Mouse (Mus musculus): ENCODE results near the gene Kansl1. TPM values are rescaled to one million over a fixed set of nuclear protein-coding genes. Genes with fewer than 3 reads are reported as not detected.
A peak's percentile ranks its signal among the peaks of the same experiment; 100 is the strongest.

Kansl1 gene
- polyA plus RNA-seq, 1 experiment = 37.9 TPM

DNA sequence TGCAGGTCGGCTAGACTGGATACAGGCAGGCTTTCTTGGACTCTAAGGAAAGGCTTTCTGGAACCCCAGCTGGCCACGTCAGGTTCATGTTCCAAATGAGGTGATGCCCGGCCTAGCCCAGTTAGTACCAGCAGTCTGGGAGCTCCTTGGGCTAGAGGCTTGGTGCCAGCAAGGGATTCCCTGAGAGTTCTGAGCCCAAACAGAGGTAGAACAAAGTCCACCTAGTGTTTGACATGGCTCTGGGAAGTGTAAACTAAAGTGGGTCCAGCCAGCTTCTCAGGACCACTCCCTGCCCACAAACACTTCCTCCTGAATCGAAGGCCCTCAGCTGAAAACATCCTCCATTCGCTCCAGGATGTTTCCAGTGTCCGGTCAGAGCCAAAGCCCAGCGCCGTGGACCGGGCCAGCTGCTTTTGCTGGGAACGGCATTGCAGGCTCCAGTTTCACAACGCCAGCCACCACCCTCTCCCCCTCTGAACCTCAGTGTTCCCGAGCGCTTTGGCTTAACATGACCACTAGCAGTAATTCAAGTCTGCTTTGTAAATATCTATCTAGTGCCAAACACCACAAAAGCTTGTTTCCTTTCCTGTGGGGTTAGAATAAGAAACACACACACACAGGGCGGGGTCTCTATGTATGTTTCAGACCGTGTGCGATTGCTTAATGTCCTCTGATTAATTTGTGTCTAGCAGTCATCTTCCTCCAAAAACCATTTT is 151.8 kb downstream of the Kansl1 start:
- H3K27ac ChIP-seq (ENCODE audit: insufficient read depth, low read depth, low read length) = peak overlapping the region; percentile 38
- peak overlapping the region; percentile 4; the same call in 1 of the 2 replicates for H3K4me3 ChIP-seq (ENCODE audit: insufficient read depth, low read length)
- TF ChIP-seq POLR2A (IDR thresholded peaks at IDR 0.05; ENCODE audit: borderline replicate concordance, low read depth, low read length) = no peak
- peak; percentile 22; the same call in 1 of the 2 replicates for TF ChIP-seq CTCF (IDR thresholded peaks at IDR 0.05; ENCODE audit: low read depth, low read length)
- H3K4me1 ChIP-seq (ENCODE audit: control insufficient read depth, insufficient read depth, low read length) = peaks cover 21% of the 10 kb centered on the region

DNA sequence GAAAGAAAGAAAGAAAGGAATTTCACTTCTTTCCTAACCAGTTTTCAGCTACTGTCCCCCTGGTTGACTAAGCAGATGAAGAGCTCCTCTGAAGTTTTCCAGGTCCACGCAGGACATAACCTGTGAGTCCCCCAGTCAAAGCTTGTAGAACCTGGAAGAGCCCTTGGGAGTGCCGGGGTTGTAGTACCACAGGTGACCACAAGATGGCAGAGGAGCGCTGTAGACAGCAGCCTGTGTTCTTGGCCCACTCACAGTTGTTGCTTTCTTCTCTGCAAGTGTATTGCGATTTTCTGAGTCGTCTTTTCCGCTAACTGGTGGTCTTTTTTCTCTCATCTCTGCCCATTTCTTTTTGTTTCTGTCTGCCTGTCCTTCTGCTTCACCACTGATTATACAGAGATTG is 153.0 kb downstream of the Kansl1 start:
- H3K4me3 ChIP-seq (ENCODE audit: insufficient read depth, low read length) = no peak overlapping the region
- no peak overlapping the region for H3K27ac ChIP-seq (ENCODE audit: insufficient read depth, low read depth, low read length)
- peaks cover 21% of the 10 kb centered on the region for H3K4me1 ChIP-seq (ENCODE audit: control insufficient read depth, insufficient read depth, low read length)
- TF ChIP-seq POLR2A (IDR thresholded peaks at IDR 0.05; ENCODE audit: borderline replicate concordance, low read depth, low read length) = no peak
- TF ChIP-seq CTCF (IDR thresholded peaks at IDR 0.05; ENCODE audit: low read depth, low read length) = peak; percentile 81

DNA sequence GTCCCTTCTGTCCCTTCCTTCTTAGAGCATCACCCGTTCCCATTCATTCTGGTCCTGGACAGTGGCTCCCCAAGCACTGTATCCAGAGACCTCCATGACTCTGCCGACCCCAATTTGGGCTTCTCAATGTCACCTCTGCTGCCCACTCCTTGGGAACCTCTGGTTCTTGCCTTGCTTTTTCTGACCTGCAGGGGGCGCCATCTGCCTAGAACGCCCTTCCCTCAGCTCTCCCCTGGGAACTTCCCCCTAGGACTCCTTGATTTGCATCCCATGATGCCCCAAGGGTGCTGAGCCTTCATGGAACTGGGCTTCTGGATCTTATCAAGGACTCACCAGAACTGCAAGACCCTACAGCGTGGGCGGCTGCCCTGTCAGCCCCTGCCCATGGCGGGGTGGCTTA is 157.0 kb downstream of the Kansl1 start:
- H3K4me3 ChIP-seq (ENCODE audit: insufficient read depth, low read length) = no peak overlapping the region
- TF ChIP-seq POLR2A (IDR thresholded peaks at IDR 0.05; ENCODE audit: borderline replicate concordance, low read depth, low read length) (no peak), CTCF (IDR thresholded peaks at IDR 0.05; ENCODE audit: low read depth, low read length) (peak; percentile 72)

DNA sequence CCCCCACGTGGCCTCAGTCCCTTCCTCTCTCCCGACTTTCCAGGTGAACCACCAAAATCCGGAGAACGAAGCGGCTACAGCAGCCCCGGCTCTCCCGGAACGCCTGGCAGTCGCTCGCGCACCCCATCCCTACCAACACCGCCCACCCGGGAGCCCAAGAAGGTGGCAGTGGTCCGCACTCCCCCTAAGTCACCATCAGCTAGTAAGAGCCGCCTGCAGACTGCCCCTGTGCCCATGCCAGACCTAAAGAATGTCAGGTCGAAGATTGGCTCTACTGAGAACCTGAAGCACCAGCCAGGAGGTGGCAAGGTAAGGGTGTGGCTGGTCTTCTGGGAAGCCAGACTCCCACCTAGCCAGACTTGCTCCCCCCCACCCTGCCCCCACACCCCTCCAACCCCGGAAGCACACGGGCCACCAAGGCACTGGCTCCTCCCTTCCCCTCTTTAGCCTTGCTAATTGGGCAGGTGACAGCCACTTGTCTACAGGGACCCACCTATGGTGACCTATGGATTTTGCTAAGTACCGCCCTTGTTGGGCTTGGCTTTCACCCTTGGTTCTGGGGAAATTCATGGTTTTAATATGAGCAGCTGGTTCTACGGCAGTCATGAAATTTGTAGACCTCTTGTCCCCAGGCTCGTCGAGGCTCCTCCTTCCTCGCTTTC is 158.3 kb downstream of the Kansl1 start:
- Histone ChIP-seq H3K4me3 (ENCODE audit: insufficient read depth, low read length) (no peak overlapping the region), H3K4me1 (ENCODE audit: control insufficient read depth, insufficient read depth, low read length) (no peaks in the 10 kb centered on the region), H3K27ac (ENCODE audit: insufficient read depth, low read depth, low read length) (no peak overlapping the region)
- TF ChIP-seq POLR2A (IDR thresholded peaks at IDR 0.05; ENCODE audit: borderline replicate concordance, low read depth, low read length) = no peak
- TF ChIP-seq CTCF (IDR thresholded peaks at IDR 0.05; ENCODE audit: low read depth, low read length) = no peak

More for the DNA sequence above, 157.0 kb downstream of the Kansl1 start:
- Histone ChIP-seq H3K27ac (ENCODE audit: insufficient read depth, low read depth, low read length) (no peak overlapping the region), H3K4me1 (ENCODE audit: control insufficient read depth, insufficient read depth, low read length) (peaks cover 1% of the 10 kb centered on the region)

DNA sequence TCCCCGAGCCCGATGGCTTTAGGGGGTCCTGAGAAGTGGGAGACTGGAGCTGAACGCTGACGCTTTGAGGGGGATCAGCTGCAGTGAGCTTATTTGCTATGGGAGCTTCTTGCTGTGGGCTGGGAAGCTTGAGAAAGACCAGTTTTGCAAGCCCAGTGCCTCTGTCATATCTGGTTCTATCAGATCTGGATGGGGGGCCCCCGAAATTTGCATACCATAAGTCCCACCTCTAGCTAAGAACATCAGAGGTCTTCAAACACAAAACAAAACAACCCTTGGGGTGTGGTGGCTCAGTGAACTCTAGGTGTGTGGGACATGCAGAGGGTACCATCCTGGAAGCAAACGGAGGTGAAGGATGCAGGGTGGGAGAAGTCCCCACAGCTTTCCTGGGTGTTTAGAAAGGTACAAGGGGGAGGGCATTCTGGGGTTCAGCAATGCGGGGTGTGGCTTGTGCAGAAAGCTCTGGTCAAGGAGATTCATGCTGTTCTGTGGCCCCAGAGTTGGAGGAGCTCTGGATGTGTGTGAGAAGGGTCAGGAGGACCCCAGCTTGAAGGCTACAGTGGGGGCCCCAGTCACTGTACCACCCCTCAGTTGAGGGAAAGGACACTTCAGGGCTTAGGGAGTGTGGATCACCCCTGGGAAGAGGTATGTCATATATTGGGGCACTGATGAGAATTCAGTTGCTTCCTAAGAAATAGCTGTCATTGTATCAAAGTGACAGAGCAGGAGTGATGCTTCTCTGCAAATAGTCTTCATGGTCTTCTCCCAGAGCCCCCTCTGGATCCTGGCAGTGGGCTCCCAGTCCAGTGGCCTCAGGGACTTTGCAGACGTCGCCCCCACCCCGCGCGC is 159.1 kb downstream of the Kansl1 start:
- Histone ChIP-seq H3K4me1 (ENCODE audit: control insufficient read depth, insufficient read depth, low read length) (no peaks in the 10 kb centered on the region), H3K4me3 (ENCODE audit: insufficient read depth, low read length) (no peak overlapping the region), H3K27ac (ENCODE audit: insufficient read depth, low read depth, low read length) (no peak overlapping the region)
- no peak for TF ChIP-seq CTCF (IDR thresholded peaks at IDR 0.05; ENCODE audit: low read depth, low read length)

DNA sequence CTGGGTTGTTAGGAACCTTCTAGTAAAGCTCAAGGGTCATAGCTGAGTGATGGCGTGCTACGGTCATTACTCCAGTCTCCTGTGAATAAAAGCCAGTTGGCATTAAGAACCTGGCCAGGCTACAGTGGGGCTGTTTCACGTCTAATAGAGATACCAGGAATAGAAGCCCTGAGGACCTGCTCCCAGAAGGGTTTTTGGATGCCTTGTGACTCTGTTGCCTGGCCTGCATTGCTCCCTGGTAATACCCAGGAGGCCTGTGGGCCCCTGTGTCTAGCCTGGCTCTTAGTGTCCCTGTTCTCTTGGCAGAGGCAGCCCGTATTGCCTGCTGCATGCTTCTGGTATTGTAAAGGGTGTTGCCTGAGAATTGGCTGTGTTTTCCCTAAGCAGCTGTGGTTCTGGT is 161.5 kb downstream of the Kansl1 start:
- Histone ChIP-seq H3K4me3 (ENCODE audit: insufficient read depth, low read length) (no peak overlapping the region), H3K4me1 (ENCODE audit: control insufficient read depth, insufficient read depth, low read length) (no peaks in the 10 kb centered on the region), H3K27ac (ENCODE audit: insufficient read depth, low read depth, low read length) (no peak overlapping the region)
- no peak for TF ChIP-seq POLR2A (IDR thresholded peaks at IDR 0.05; ENCODE audit: borderline replicate concordance, low read depth, low read length)
- no peak for TF ChIP-seq CTCF (IDR thresholded peaks at IDR 0.05; ENCODE audit: low read depth, low read length)

DNA sequence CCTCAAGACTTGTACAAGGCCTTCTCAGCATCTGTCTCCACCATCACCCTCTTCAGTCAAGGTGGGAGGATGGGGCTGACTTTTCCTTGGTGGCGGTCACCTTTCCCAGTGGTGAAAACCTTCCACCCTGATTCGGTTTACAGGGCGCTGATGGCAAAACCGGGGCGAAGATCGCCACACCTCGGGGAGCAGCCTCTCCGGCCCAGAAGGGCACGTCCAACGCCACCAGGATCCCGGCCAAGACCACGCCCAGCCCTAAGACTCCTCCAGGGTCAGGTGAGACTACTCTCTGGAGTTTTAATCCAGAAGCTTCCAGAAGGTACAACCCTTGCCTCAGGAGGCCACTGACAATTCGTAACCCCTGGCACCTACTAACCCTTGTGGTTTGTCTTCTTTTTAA is 162.2 kb downstream of the Kansl1 start:
- TF ChIP-seq CTCF (IDR thresholded peaks at IDR 0.05; ENCODE audit: low read depth, low read length) = no peak
- no peak for TF ChIP-seq POLR2A (IDR thresholded peaks at IDR 0.05; ENCODE audit: borderline replicate concordance, low read depth, low read length)
- H3K4me3 ChIP-seq (ENCODE audit: insufficient read depth, low read length) = no peak overlapping the region
- H3K4me1 ChIP-seq (ENCODE audit: control insufficient read depth, insufficient read depth, low read length) = no peaks in the 10 kb centered on the region
- no peak overlapping the region for H3K27ac ChIP-seq (ENCODE audit: insufficient read depth, low read depth, low read length)

DNA sequence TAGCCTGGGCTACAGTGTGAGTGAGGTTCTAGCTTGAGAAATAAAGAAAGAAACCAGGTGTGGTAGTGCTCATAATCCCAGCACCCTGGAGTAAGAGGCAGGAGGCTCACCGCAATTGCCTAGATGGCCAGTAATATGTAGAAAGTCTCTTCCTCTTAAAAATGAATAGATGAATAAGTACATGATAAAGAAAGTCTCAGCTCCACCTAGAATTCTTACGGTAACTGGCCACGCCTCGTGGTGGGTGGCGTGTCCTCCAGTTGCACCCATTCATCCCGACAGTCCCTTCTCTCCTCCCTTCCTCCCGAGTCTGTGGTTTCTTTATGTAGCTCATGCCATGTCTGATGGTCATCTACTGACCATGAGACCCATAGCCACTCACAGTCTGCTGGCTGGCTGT is 162.9 kb downstream of the Kansl1 start:
- Histone ChIP-seq H3K27ac (ENCODE audit: insufficient read depth, low read depth, low read length) (no peak overlapping the region), H3K4me3 (ENCODE audit: insufficient read depth, low read length) (no peak overlapping the region), H3K4me1 (ENCODE audit: control insufficient read depth, insufficient read depth, low read length) (no peaks in the 10 kb centered on the region)
- TF ChIP-seq POLR2A (IDR thresholded peaks at IDR 0.05; ENCODE audit: borderline replicate concordance, low read depth, low read length) = no peak
- TF ChIP-seq CTCF (IDR thresholded peaks at IDR 0.05; ENCODE audit: low read depth, low read length) = no peak

DNA sequence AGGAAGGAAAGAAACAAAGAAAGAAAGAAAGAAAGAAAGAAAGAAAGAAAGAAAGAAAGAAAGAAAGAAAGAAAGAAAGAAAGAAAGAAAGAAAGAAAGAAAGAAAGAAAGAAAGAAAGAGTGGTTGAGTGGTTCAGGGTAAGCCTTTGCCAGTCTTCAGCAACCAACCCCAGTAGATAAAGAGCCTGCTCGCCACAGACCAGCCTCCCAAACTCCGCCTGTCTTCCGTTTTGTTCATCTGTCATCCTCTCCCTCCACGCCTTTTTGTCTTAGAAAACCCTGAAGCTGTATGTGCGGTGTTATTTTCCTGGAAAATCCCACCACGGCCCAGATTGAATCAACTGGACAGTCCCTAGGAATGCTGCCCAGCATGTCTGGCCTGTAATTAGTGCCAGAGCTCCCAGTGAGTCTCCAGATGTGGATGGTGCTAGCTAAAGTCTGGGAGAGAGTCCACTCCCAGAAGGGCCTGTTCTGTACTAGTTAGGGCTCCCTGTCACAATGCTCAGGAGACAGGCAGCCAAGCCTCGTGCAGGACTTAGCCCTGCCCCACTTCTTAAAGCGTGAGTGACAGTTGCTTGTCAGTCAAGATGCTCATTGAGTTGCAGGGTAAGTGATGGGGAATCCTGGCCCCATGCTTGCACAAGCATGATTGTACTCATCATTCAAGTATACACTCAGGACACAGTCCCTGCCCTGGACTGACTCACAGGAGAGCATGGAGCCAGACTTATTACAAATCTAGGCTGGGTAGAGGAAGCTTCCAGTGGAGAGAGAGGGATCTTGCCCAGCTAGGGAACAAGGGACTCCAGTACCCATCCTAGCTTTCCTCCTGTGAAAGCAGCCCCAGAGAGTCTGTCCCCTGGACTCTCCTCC is 165.3 kb downstream of the Kansl1 start:
- Histone ChIP-seq H3K4me1 (ENCODE audit: control insufficient read depth, insufficient read depth, low read length) (no peaks in the 10 kb centered on the region), H3K4me3 (ENCODE audit: insufficient read depth, low read length) (no peak overlapping the region), H3K27ac (ENCODE audit: insufficient read depth, low read depth, low read length) (no peak overlapping the region)
- TF ChIP-seq CTCF (IDR thresholded peaks at IDR 0.05; ENCODE audit: low read depth, low read length) (no peak), POLR2A (IDR thresholded peaks at IDR 0.05; ENCODE audit: borderline replicate concordance, low read depth, low read length) (no peak)

All from bone marrow macrophage, adult 2 months (primary cell).